Mouse (Mus musculus) lung, embryonic 16.5 days (tissue): ENCODE data around the gene Slc46a2. TPM values are rescaled to one million over a fixed set of nuclear protein-coding genes. Genes with fewer than 3 reads are reported as not detected.

Experiments used
- ATAC-seq: fragments of 200-750 bp; cut with Nextera tagmentation; 2 replicates; pipeline ENCODE4 v1.8.0; 2017; ENCODE audit warnings: low read depth, mild to moderate bottlenecking, moderate library complexity
- H3K27ac ChIP-seq: fragments of 300-500 bp; sonication (generic); 2 replicates; pipeline ENCODE4 v1.5.1; 2014; ENCODE audit warnings: mild to moderate bottlenecking, control low read depth, low read length
- H3K27me3 ChIP-seq: fragments of 300-500 bp; sonication (generic); 2 replicates; pipeline ENCODE4 v1.6.1; 2014; ENCODE audit warnings: low read depth, low read length, mixed read lengths; ENCODE audit not compliant: control insufficient read depth, insufficient read depth
- H3K36me3 ChIP-seq: fragments of 300-500 bp; sonication (generic); 2 replicates; pipeline ENCODE4 v1.6.1; 2014; ENCODE audit warnings: low read length; ENCODE audit not compliant: control insufficient read depth, insufficient read depth
- H3K4me1 ChIP-seq: fragments of 300-500 bp; sonication (generic); replicated peaks from 2 replicates; pipeline ENCODE4 v1.6.1; 2014; ENCODE audit warnings: low read length, mixed read lengths; ENCODE audit not compliant: control insufficient read depth, insufficient read depth
- H3K4me2 ChIP-seq: fragments of 300-500 bp; sonication (generic); 2 replicates; pipeline ENCODE4 v1.6.1; 2014; ENCODE audit warnings: low read depth, low read length, control low read depth
- H3K4me3 ChIP-seq: fragments of 300-500 bp; sonication (generic); 2 replicates; pipeline ENCODE4 v1.5.1; 2014; ENCODE audit warnings: mild to moderate bottlenecking, low read length, control low read depth
- H3K9ac ChIP-seq: fragments of 300-500 bp; sonication (generic); 2 replicates; pipeline ENCODE4 v1.6.1; 2014; ENCODE audit warnings: low read length, control low read depth
- H3K9me3 ChIP-seq: fragments of 300-500 bp; sonication (generic); 2 replicates; pipeline ENCODE4 v1.6.1; 2016; ENCODE audit warnings: low read length; ENCODE audit not compliant: control insufficient read depth
- WGBS: fragments of 180-500 bp; shearing (Covaris S2); extraction: QIAGEN DNeasy Blood & Tissue Kit; methylation state at CpG from one replicate; pipeline ENCODE4 v1.1.7; 2014; 5-methylcytosine and 5-hydroxymethylcytosine counted together
- polyA plus RNA-seq: library from polyadenylated mRNA; unstranded; fragments of >200 nt; fragmentation: Nextera tagmentation; extraction: Ambion mirVana; gene quantifications from 2 replicates; pipeline ENCODE4 v1.2.1, GENCODE M21; 2015

The Slc46a2 gene
- polyA plus RNA-seq, 1 experiment from 2014 or later, result 1.1 TPM

DNA sequence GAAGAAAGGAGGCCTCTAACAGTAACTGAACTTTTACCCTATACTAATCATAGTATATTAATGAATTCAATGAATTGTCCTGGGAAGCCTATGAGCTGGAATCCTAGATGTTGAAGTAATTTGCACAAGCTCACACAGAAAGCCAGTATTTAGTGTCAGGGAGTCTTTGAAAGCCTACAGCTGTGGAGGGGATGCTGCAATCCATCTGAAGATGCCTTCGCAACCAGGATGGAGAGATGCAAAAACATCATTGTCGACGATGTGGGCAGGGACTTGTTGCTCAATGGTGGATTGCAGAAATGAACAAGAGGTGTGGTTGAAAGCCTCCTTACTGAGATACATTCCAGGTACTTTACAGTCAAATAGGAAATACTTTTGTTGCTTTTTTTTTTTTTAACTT is 3.1 kb upstream of the Slc46a2 start:
- Histone ChIP-seq H3K4me3 (no peak overlapping the region), H3K9ac (no peak overlapping the region), H3K36me3 (no peaks in the 10 kb centered on the region), H3K27ac (no peak overlapping the region), H3K4me1 (no peaks in the 10 kb centered on the region), H3K9me3 (no peaks in the 10 kb centered on the region), H3K27me3 (no peaks in the 10 kb centered on the region), H3K4me2 (no peak overlapping the region)
- 84% methylated on average over 3 of the region's 3 CpGs for WGBS
- no peak for ATAC-seq

DNA sequence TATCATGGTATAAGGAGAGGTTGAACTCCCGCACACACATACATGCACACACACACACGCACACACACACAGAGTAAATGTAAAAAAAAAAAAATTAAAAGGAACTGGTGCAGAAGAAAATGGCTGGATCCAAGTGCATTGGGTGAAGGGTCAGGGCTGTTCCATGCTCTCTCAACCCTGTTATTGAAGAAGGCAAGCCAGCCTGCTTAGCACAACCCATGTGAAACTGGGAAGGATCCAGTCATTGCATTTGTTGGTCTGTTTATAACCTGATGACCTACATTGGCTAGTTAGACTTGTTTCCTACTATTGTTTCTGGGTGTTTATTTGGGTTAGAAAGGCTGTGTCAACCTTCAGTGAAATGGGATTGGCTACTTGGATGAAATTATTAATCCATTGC is 6.1 kb downstream of the Slc46a2 start:
- no peak overlapping the region for H3K4me2 ChIP-seq
- ATAC-seq, result no peak
- no peak overlapping the region for H3K9ac ChIP-seq
- WGBS, result 88% methylated on average over 2 of the region's 2 CpGs
- H3K36me3 ChIP-seq, result no peaks in the 10 kb centered on the region
- H3K4me1 ChIP-seq, result no peaks in the 10 kb centered on the region
- H3K27ac ChIP-seq, result no peak overlapping the region
- H3K27me3 ChIP-seq, result no peaks in the 10 kb centered on the region
- no peak overlapping the region for H3K4me3 ChIP-seq
- H3K9me3 ChIP-seq, result no peaks in the 10 kb centered on the region

DNA sequence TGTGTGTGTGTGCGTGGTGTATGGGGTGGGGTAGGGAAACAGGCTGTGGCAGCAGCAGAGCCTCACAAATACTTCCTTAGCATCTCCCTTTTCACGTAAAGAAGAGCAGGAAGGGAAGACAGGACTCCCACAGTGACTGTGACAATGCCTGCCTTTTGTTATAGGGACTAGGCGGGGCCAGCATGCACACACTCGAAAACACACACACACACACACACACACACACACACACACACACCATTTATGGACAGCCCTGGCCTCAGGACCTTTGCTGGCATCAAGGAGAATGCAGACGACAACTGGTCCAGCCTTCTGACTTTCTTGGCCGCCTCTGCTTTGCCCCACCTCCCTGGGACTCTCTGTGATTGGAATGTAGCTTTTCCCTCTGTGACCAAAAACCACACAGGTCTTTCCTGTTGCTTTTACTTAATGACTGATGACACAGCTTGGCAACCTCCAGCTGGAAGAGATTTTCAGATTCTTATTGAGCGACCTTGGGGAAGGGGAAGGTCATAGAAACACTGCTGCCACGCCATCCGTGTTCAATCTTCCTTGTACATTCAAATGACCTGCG is 7.1 kb downstream of the Slc46a2 start:
- Histone ChIP-seq H3K4me2 (no peak overlapping the region), H3K9me3 (no peaks in the 10 kb centered on the region), H3K36me3 (no peaks in the 10 kb centered on the region), H3K9ac (no peak overlapping the region), H3K4me3 (no peak overlapping the region), H3K27ac (no peak overlapping the region), H3K27me3 (no peaks in the 10 kb centered on the region), H3K4me1 (no peaks in the 10 kb centered on the region)
- no peak for ATAC-seq
- WGBS, result 49% methylated on average over 10 of the region's 10 CpGs

DNA sequence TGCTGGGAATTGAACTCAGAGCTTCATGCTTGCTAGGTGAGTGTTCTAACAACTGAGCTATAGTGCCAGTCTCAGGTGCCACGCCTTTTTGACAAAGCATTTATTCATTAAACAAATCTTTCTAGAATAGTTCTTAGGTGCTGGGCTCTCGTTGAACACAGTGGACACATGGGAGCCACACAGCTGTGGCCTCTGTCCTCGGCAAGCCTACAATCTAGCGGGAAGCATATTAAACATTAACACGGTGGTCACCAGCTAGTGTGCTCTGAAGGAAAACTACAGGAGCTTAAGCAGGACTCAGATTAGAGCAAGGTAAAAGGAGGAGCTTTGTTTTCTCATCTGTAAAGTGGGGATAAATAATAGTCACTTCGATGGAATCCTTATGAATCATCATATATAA is 7.8 kb downstream of the Slc46a2 start:
- 65% methylated on average over 6 of the region's 6 CpGs for WGBS
- H3K4me1 ChIP-seq, result no peaks in the 10 kb centered on the region
- H3K27me3 ChIP-seq, result no peaks in the 10 kb centered on the region
- no peak for ATAC-seq
- no peak overlapping the region for H3K27ac ChIP-seq
- no peaks in the 10 kb centered on the region for H3K36me3 ChIP-seq
- H3K4me3 ChIP-seq, result no peak overlapping the region
- H3K9ac ChIP-seq, result no peak overlapping the region
- H3K9me3 ChIP-seq, result no peaks in the 10 kb centered on the region
- H3K4me2 ChIP-seq, result no peak overlapping the region

DNA sequence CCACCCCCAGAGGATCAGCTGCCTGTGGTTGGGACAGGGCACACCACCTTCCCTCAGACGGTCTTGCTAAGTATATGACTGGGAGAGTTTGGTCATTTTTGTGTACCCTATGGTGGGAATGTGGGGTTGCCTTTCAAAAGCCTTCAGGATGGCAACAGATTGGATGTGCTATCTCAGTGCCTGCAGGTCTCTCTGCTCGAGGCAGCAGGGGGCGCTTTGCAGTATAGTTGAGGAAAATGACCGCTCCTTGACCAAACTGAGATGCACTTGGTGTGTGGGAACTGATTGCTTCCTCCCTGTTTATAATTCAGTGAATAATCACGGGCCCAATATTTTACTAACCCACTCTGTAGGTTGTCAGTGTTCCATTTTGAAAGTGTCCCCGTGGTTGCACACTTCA is 12.3 kb downstream of the Slc46a2 start:
- H3K9ac ChIP-seq, result no peak overlapping the region
- H3K27me3 ChIP-seq, result no peaks in the 10 kb centered on the region
- H3K36me3 ChIP-seq, result 0 out of 2 replicates have a peak, but pooled peaks cover 4% of the 10 kb centered on the region
- H3K4me1 ChIP-seq, result peaks cover 5% of the 10 kb centered on the region; the same call in 1 of the 2 replicates
- no peaks in the 10 kb centered on the region for H3K9me3 ChIP-seq
- ATAC-seq, result no peak; the same call in 1 of the 2 replicates
- WGBS, result 65% methylated on average over 6 of the region's 6 CpGs
- H3K27ac ChIP-seq, result no peak overlapping the region
- no peak overlapping the region for H3K4me2 ChIP-seq
- H3K4me3 ChIP-seq, result no peak overlapping the region

DNA sequence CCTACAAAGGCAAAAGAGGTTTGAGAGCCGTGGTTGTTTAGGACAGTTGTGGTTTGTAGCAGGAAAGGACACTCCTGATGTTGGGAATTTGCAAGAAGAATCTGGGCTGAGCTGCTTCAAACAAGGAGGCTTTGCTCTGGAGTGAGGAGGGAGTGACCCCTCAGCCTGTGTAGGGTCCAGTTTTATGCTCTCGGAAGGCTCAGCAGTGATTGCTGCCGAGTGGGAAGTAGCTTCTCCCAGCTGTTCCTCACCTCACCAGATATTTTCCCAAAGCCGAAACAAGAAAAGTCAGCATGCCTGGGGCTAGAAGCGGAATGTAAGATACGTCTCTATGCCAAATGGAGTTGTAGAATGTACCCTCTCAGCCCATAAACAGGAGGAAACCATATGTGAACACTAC is 13.0 kb downstream of the Slc46a2 start:
- H3K4me3 ChIP-seq, result no peak overlapping the region
- H3K27ac ChIP-seq, result no peak overlapping the region; the same call in 1 of the 2 replicates
- no peaks in the 10 kb centered on the region for H3K27me3 ChIP-seq
- peaks cover 5% of the 10 kb centered on the region; the same call in 1 of the 2 replicates for H3K4me1 ChIP-seq
- 61% methylated on average over 6 of the region's 6 CpGs for WGBS
- 0 out of 2 replicates have a peak, but pooled peaks cover 4% of the 10 kb centered on the region for H3K36me3 ChIP-seq
- ATAC-seq, result peak; percentile 62
- no peaks in the 10 kb centered on the region for H3K9me3 ChIP-seq
- H3K4me2 ChIP-seq, result no peak overlapping the region
- no peak overlapping the region for H3K9ac ChIP-seq

DNA sequence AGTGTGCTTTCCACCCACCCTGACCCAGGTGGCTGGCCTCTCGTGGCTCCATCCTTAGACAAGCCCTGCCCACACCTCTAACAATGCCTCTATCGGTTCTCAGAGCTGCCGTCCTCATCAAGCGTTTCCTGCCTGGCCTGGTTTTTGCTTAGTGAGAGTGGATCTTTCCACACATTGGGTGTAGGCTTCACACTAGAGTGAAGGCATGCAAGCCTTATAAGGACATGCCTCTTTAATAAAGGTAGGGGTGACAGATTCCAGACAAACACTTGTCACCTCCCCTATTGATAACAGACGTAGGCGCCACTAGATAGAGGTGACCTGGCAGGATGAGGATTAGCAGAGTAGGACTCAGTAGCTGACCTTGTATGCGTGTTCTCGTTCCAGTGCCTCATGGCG is 16.3 kb downstream of the Slc46a2 start:
- H3K4me1 ChIP-seq, result peaks cover 5% of the 10 kb centered on the region; the same call in 1 of the 2 replicates
- no peak for ATAC-seq

DNA sequence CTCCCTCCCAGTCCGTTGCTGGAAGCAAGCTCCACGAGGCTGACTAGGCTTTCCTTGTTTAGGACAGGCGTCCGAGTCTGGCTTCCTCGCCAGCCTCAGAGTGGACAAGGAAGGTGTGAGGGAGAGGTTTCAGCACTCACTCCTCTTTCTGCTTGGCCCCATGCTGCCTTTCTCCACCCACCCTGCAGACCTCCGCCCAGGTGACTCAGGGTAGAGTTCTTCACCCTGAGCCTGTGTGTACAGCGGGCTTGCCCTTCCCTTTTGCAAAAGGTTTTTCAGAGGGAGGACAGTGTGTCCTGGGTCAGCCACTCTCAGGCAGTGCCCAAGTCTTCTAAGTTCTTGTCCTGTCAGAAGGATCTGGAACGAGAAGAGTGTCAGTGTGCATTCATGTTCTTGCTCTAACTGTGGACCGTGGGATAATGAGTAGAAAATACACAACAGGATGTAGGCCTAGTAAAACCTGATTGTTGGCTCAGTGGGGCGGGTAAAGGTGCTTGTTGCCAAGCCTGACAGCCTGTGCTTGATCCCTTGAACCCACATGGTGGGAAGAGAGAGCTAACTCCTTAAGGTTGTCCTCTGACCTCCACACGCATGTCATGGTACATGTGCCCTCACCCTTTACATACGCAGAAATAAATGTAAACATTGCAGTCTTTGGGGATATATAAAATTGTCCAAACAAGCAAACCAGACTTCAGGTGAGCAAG is 16.9 kb downstream of the Slc46a2 start:
- peaks cover 5% of the 10 kb centered on the region; the same call in 1 of the 2 replicates for H3K4me1 ChIP-seq
- no peak overlapping the region for H3K4me3 ChIP-seq
- ATAC-seq, result 0 out of 2 replicates have a peak, but pooled peaks have one; percentile 46
- H3K27ac ChIP-seq, result peak overlapping the region; percentile 59; the same call in 1 of the 2 replicates
- no peaks in the 10 kb centered on the region for H3K27me3 ChIP-seq
- H3K9me3 ChIP-seq, result no peaks in the 10 kb centered on the region
- H3K9ac ChIP-seq, result no peak overlapping the region; the same call in 1 of the 2 replicates
- H3K4me2 ChIP-seq, result no peak overlapping the region
- H3K36me3 ChIP-seq, result peaks cover 9% of the 10 kb centered on the region; the same call in 1 of the 2 replicates
- WGBS, result 63% methylated on average over 12 of the region's 12 CpGs

More for the DNA sequence above, 16.3 kb downstream of the Slc46a2 start:
- no peak overlapping the region for H3K4me3 ChIP-seq
- no peak overlapping the region for H3K9ac ChIP-seq
- WGBS, result 61% methylated on average over 9 of the region's 9 CpGs
- no peak overlapping the region for H3K27ac ChIP-seq
- no peaks in the 10 kb centered on the region for H3K27me3 ChIP-seq
- peaks cover 9% of the 10 kb centered on the region; the same call in 1 of the 2 replicates for H3K36me3 ChIP-seq
- no peaks in the 10 kb centered on the region for H3K9me3 ChIP-seq
- H3K4me2 ChIP-seq, result no peak overlapping the region

DNA sequence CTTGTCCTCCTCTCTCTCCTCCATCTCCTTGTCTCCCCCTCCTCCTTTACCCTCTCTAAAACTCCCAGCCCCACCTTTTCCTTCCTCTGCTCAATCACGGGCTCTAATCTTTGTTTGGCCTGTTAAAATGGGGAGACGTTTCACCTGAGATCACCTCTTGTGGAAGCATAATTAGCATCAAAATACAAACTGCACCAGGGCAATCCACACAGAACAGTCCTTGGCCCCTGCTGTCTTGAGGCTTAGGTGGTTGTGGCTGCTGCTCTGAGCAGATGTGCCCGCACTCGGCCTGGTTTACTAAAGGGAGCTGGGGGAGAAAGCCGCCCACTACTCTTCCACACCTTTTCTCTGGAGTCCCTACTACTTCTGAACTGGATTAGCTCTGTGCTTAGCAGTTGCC is 18.9 kb downstream of the Slc46a2 start:
- peaks cover 5% of the 10 kb centered on the region; the same call in 1 of the 2 replicates for H3K4me1 ChIP-seq
- WGBS, result 69% methylated on average over 5 of the region's 5 CpGs
- ATAC-seq, result no peak
- no peaks in the 10 kb centered on the region for H3K27me3 ChIP-seq
- no peak overlapping the region for H3K9ac ChIP-seq
- peaks cover 9% of the 10 kb centered on the region; the same call in 1 of the 2 replicates for H3K36me3 ChIP-seq
- H3K27ac ChIP-seq, result no peak overlapping the region
- H3K4me3 ChIP-seq, result no peak overlapping the region
- H3K4me2 ChIP-seq, result no peak overlapping the region
- no peaks in the 10 kb centered on the region for H3K9me3 ChIP-seq
